Mouse (Mus musculus): ENCODE measurements around the gene Rtn3.
"Not testable (repeated sequence)": the region's sequence is repeated elsewhere in the genome, so short reads cannot be mapped to it uniquely, and the experiment has no call there.

The Rtn3 gene

DNA sequence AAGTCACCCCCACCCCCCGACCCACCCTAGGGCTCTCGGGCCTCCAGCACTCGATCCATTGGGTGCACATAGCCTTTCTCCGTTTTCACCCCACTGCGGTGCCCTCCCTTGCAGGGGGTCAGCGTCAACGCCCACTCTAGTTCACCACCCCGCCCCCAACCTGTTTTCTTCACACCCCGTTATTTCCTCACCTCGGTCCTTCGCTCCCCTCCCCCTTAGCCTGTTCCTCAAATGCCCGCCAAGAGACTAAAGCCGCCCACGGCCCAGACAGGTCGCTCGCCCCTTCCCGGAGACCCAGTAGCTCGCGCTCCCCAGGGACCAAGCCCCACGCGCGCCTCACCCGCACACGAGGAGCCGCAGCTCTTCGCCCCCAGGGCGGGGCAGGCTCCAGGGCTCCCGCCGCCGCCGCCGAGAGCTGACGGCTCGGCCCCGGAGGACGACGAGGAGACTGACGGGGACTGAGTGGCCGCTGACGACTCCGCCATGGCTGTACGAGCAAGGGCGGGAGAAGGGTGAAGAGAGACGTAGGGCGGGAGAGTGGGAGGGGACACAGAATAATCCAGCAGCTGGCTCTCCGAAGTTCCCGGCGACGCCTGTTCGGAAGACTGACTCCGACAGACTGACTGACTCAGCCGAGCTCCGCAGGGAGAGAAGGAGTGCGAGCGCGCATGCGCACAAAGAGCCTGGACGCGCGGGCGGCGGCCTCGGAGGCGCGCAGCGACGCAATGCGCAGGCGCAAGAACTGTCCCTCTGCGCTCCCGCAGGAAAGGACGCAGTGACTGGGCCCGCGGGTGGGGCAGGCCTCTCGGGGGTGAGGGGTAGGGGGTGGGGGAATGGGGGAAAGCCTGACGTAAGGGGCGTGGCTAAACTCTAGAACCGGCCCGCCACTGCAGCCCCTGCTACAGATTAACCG is at the start of gene Rtn3:
Gene Rtn3 (minus strand): TSS at position 683 of the 913 bp plus-strand sequence.
- peak; percentile 92 for DNase-seq (ENCODE audit: low read depth)

DNA sequence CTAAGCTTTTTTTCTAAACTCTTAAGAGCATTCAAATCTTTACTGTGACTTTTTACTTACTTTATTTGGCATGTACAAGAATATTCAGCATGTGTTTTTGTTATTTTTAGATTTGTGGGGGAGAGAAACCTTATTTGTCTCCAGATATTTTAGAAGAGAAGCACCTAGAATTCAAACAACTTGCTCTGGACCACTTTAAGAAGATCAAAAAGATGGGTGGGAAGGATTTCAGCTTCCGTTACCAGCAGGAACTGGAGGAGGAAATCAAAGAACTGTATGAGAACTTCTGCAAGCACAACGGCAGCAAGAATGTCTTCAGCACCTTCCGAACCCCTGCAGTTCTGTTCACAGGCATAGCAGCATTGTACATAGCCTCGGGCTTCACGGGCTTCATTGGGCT is 48.8 kb upstream of the Rtn3 start:
- DNase-seq (ENCODE audit: low read depth), result no peak

DNA sequence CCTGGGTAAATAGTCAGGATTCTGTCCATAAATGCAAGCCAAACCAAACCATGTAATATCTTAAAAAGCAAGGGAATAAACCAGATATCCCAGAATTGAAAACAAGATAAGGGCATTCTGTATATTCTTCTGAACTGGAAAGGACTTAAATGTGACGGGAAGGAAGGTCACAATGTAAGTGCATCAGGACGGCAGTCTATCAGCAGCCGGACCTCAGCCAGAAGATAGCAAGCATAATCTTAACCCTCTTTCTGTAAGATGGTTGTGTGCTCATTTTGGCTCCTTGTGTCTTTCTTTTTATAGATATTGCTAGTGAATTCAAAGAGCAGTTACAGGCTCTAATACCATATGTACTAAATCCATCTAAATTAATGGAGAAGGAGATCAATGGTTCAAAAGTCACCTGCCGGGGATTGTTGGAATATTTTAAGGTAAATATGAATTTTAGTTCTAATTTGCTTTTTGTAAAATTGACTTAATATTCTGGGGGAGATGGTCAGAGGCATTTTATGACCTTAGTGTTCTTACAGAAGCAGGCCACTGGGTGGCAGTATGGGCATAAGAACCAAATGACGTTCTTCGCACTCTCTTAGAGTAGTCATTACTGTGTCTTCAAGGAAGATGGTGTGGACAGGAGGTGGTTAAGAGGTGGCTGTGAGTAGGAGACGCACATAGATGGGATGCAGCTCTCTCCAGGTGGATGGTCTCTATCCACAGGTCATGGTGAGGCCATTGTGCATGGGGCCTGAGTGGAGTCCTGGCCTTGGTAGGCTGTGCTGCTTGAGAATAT is 45.8 kb upstream of the Rtn3 start:
- peak; percentile 54 for DNase-seq (ENCODE audit: low read depth)

DNA sequence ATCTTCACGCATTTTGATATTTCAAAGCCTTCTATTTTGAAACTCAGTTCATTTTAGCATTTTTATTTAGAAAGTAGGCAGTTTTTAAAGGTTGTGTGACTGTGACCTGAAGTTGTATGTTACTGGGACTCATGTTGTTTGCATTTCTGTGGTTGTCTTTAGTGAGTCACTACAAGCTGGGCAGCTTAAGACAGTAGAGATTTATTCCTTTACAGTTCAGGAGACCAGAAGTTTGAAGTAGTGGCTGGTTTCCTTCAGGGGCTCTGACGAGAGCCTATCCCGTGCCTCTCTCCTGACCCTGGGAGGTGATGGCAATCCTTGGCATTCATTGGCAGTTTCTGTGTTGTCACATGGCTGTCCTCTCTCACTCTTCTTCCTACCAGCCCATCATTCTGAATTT is 41.8 kb upstream of the Rtn3 start:
- DNase-seq (ENCODE audit: low read depth), result no peak

DNA sequence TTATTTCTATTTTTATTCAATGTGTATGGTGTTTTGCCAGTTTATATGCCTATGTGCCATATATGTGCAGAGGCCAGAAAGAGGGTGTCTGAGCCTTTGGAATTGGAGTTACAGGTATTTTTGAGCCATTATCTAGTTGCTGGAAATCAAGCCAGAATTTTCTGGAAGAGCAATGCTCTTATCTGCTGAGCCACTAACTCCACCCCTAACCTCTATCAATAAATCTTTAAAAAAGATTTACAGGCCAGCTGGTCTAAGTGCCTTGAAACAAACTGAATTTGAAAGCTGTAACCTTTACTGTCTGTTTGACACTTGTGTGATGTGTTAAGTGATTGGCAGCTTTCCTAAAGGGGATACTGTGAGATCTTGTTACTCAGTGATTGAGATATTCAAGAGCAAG is 40.7 kb upstream of the Rtn3 start:
- no peak for DNase-seq (ENCODE audit: low read depth)

DNA sequence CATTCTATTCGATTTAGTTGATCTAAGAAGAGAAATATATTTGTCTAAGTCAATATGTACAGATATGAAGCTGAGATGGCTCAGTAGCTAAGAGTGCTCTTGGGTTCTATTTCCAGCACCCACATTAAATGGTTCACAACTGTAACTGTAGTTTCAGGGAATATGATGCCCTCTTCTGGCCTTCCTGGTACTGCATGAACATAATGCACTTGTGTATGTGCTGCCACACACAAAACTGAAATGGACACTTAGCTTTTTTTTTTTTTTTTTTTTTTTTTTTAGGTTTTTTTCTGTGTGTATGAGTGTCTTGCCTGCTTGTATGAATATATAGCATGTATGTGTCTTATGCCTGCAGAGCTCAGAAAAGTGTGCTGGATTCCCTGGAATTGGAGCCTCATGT is 40.2 kb upstream of the Rtn3 start:
- DNase-seq (ENCODE audit: low read depth), result no peak

DNA sequence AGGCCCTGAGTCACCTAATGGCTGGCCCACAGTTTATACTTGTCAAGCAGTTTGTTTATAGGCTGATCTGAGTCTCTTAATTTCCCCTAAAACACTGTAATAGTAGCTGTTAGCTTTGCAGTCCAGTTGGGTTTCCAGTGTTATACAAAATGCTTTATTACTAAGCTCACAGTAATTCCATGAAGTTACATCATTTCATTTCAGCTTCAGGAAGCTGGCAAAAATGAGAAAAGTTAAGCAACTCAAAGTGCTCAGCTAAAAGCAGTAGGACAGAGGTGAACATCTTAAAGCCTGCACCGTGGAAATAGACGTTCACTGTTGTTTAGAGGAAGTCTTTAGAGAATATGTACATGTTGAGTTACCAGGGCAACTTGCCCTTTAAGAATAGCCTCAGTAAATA is 39.8 kb upstream of the Rtn3 start:
- DNase-seq (ENCODE audit: low read depth), result no peak

DNA sequence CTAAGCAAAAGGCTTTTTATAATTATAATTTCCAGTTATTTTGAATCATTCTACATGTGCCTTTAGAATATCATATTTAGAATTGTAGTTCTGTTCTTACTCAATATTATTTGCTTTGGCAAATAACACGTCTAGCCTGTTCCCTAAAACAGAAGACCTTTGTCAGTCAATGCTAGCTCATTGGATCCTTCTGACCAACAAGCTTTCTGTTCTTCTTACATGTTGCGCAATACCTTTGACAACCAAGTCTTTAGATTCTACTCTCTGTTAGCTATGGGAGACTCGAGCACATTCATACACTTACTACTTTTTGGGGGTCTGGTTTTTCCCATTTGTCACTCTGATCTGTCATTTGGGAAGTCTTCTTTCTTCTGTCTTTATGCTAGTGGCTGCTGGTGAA is 38.5 kb upstream of the Rtn3 start:
- DNase-seq (ENCODE audit: low read depth), result no peak

DNA sequence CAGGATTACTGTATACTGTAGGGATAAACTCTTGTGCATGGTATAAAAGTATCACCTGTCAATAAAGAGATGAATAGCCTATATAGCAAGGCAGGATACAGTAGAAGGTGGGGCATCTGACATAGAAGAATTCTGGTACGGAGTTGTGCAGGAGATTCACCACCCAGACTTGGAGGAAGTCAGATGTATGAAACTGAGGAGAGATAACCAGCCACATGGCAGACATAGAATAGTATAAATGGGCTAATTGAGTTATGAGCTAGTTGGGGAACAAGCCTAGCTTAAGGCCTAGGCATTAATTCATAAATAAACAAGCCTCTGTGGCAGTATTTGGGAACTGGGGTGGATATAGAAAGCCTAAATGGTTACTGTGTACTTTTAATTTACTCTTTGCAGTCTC is 33.4 kb upstream of the Rtn3 start:
- no peak for DNase-seq (ENCODE audit: low read depth)

DNA sequence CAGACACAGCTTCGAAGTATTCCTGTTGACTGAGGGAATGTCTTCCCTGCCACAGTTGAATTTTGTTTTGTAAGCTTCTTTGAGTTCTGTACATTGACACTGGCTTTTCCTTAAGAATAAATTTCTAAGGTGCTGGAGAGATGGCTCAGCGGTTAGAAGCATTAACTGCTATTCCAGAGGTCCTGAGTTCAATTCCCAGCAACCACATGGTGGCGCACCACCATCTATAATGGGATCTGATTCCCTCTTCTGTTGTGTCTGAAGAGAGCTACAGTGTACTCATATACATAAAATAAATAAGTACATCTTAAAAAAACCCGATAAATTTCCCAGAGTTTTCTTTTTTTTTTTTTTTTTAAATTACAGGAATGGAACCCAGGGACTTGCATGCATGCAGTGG is 24.9 kb upstream of the Rtn3 start:
- no peak for DNase-seq (ENCODE audit: low read depth)

DNA sequence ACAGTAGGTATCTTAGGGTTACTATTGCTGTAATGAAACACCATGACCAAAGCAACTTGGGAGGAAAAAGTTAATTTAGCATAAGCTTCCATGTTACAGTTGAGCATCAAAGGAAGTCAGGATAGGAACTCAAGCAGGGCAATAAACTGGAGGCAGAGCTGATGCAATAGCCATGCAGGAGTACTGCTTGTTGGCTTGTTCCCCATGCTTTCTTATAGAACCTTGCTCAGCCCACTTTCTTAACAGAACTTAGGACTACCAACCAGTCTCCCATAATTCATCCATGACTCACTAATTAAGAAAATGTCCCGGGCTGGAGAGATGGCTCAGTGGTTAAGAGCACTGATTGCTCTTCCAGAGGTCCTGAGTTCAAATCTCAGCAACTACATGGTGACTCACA is 23.2 kb upstream of the Rtn3 start:
- no peak for DNase-seq (ENCODE audit: low read depth)

DNA sequence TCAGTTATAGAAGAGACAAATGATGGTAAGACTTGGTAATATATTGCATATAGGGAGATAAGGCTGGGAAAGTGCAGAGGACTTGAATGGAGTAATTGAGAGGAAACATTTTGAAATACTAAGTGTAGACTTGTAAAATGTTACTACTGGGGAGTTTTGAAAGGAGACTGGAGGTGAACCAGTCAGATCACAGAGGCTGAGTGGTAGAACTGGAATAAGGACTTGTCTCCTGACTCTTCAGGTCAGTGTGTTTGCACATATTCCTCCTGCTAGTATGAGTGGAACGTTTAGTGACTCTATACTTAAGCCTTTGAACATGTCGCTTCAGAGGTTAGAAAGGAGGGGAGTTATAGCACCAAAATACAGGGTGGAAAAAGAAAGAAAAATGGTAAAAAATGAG is 19.4 kb upstream of the Rtn3 start:
- DNase-seq (ENCODE audit: low read depth), result no peak

DNA sequence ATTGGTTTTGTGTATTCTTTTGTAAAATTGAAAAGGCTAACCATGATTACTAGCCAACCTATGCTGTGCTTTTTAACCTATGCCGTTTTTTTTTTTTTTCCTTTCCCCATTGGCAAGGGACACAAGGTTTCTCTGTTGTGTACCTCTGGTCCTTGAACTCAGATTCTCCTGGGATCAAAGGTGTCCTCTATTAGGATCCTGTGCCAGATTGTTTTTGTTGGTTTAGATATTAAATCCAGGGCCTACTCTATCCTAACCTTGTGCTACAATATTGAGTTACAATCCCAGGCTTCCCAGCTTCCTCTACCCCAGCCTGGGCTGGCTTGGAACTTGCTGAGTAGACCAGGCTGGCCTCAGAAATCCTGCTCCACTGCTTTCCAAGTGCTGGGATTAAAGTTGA is 17.6 kb upstream of the Rtn3 start:
- DNase-seq (ENCODE audit: low read depth), result no peak

DNA sequence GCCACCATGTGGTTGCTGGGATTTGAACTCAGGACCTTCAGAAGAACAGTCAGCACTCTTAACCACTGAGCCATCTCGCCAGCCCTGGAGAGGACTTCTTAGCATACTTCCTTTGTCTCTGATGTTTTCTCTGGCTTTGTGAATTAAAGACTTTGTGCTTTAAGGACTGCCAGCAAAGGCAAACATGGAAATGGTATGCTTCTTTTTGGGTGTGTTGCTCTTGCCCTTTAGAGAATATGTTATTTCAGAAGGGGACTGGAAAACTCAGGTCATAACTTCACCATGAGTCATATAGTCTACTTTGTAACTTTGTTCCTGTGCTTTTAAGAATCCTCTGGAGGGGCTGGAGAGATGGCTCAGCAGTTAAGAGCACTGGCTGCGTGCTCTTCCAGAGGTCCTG is 15.7 kb upstream of the Rtn3 start:
- DNase-seq (ENCODE audit: low read depth), result no peak

DNA sequence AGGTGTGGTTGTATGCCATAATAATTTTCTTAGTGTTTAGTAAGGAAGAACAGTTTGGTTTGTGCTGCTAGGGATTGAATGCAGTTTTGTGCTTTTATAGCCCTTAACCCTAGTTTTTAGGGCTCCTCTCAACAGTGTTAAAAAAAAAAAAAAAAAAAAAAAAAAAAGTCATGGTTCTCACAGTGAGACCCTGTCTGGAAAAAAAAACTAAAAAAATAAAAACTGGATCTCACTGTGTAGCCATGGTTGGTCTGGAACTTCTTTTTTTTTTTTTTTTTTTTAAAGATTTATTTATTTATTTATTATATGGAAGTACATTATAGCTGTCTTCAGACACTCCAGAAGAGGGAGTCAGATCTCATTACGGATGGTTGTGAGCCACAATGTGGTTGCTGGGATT is 13.0 kb upstream of the Rtn3 start:
- not testable (repeated sequence) for DNase-seq (ENCODE audit: low read depth)

DNA sequence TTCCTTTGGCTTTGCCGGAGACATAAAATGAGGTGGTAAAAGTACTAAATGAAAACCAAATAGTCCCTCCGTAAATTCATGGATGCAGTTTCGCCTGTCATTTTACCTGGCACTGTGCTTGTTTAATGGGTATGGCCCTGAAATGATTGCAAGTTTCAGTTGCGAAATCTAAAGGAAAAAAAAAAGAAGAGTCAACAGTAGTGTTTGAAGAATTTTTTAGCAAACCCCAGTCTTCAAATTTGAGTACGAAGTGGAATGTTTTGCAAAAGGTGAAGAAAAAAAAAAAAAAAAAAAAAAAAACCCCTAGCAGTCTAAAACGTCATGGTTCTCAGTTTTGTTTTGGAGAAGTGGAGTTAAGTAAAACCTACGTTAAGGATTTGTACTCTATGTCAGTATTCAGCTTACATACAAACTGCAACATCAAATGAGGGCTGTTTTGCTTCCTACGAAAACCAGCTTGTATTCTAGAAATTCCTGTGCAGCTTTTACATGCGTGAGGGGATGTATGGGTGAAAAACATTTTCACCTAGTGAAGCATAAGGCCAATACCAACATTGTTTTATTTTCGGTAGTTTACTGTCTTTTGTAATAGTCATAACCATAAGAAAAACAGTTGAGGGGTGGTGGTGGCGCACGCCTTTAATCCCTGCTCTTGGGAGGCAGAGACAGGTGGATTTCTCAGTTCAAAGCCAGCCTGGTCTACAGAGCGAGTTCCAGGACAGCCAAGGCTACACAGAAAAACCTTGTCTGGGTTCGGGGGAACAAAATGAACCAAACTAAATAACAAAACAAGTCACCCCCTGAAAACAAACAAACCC is 12.3 kb upstream of the Rtn3 start:
- no peak for DNase-seq (ENCODE audit: low read depth)

DNA sequence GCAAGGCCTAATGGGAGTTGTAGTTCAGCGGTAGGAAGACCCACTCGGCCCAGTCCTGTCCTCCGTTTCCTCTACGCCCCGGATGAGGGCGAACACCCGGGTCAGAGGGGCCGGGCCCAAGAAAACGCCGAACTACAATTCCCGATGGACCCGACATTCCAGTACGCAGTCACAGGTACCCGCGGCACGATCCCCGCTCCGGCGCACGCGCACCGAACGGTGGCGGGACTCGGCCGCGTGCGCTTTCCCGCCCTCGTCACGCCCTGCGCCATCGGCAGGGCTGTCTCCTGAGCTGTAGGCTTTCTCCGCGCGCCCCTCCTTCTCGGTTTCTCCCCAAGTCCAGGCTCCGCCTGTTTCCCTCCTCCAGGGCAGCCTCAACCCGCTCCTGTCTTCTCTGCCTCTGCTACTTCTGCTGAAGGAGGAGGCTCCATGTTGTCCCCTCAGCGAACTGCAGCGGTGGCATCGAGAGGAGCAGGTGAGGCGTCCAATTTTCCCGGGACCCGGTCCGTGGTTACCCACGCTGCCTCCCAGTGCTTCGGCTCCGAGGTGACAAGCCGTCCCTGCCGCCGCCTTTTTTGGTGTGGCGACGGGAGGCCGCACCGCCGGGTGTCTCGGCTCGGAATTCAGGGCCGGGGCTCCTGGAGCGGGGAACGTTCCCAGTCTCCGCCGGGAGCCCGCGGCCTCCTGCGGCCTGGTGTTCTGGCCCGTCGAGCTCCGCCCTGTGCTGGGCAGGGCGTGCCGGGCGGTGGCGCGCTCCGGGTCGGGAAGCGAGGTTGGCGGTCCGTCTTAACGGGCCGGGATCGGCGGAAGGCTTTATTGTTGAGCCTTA is 11.3 kb upstream of the Rtn3 start:
- peak; percentile 78 for DNase-seq (ENCODE audit: low read depth)

DNA sequence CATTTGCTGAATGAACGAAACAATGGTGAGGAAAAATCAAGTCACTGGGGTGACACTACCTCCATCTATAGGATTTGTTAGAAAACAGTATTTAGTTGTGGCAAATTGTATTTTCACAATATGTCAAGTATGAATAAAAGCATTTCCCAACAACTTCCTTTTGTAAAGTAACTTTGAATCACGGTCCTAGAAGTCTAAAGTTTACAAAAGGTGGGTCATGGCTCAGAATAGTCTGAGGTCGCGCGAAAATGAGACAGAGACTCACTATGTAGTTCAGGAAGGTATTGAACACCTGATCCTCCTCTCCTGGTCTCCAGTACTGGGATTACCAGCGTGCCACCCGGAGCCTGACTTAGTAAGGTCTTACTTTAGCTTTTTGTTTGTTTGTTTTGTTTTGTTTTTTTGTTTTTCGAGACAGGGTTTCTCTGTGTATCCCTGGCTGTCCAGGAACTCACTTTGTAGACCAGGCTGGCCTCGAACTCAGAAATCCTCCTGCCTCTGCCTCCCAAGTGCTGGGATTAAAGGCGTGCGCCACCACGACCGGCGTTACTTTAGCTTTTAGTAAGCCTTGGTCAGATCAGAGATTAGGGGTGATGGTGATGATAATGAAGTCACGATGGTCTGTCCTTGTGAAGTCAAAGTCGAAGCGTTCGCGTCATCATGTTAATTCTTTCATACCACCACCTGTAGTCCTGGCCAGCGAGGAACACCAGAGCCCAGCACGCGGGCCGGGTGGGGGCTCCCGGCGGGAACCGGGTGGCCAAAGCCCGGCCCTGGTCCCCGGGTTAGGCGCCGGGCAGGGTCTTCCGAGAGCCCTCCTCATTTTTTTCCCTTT is 10.5 kb upstream of the Rtn3 start, which contains the start of gene Atl3:
Gene Atl3 (plus strand): TSS at position 689 of the 835 bp plus-strand sequence.
- DNase-seq (ENCODE audit: low read depth), result no peak

DNA sequence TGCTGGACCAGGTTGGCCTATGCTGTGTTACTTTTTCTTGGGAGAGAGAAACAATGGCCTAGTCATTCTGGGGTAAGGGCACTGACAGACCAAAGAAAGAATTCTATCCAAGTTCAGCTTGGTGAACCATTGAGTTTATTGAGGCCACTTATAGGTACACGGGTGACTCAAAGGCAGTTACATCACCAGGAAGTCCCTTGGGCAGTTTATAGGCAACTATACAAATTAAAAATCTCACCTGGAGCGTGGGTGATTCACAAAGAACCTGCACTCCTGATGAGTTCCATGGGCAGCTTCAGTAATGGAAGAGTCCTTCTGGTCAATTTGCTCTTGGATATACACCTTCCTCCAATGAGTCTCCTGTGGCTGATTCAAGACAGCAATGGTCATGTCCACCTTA is 9.6 kb upstream of the Rtn3 start:
- DNase-seq (ENCODE audit: low read depth), result no peak

DNA sequence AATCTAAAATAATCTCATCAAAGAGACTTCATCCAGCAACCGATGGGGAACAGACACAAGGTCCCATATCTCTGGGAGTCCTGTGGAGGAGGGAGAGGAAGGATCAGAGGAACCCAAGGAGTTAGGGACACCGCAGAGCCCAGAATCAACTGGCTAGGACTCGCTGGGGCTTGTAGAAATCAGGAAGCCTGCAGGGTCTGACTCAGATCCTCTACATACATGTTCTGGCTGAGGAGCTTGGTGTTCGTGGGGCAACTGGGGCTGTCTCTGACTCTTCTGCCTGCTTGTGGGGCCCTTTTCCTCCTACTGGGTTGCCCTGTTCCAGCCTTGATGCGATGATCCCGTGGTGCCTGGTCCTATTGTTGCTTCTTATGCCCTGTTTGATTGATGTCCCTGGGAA is 8.9 kb upstream of the Rtn3 start:
- DNase-seq (ENCODE audit: low read depth), result no peak

DNA sequence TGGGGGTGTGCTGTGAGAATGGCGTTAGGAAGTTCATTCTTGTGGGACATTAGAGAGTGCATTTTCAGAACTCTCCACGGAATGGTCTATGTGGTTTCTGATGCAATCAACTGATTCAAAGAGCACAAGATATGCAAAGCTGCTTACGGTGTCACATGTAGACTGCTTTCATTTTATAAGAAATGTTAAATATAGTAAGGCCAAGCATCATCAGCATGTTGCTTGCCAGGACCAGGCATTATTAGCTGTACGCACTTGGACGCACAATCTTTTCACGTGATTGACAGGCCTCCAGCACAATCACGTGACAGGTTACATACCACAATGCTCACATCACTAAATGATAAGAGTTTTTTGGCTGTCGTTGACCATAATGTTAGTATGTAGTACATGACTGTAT is 4.6 kb upstream of the Rtn3 start:
- DNase-seq (ENCODE audit: low read depth), result no peak

Data from c-Kit-positive CD71-positive TER-119-negative erythroid progenitor cells, embryonic 14.5 days (primary cell).